Mouse (Mus musculus) CH12.LX (cell line): ENCODE results near the gene Aldh1a2. TPM values are rescaled to one million over a fixed set of nuclear protein-coding genes. Genes with fewer than 3 reads are reported as not detected.

Source experiments
- DNase-seq: peaks from one replicate; pipeline ENCODE4 v3.0.0-alpha.2; 2013; ENCODE audit errors: extremely low read depth
- H3K27ac ChIP-seq: 2 replicates; pipeline ENCODE4 v1.5.1; 2012; ENCODE audit warnings: low read depth, mild to moderate bottlenecking, control low read depth, moderate library complexity; ENCODE audit not compliant: insufficient read depth
- H3K27me3 ChIP-seq: replicated peaks from 2 replicates; pipeline ENCODE3; 2012; ENCODE audit warnings: inconsistent platforms
- H3K36me3 ChIP-seq, 2 experiments: replicated peaks in 1 of 2; 2 replicates each; pipeline versions ENCODE3 to v1.6.1; 2012; ENCODE audit warnings: inconsistent platforms in 1 of 2, low read length in 1 of 2, mild to moderate bottlenecking in 1 of 2, mixed read lengths in 1 of 2, moderate library complexity in 1 of 2; ENCODE audit not compliant: control insufficient read depth in 1 of 2, insufficient read depth in 1 of 2
- H3K4me1 ChIP-seq, 2 experiments: 2 replicates each; pipeline ENCODE4 v1.6.1; 2012; ENCODE audit warnings: inconsistent platforms in 1 of 2, moderate library complexity in 1 of 2; ENCODE audit not compliant: insufficient read depth in 2 of 2, control insufficient read depth in 1 of 2
- H3K4me2 ChIP-seq: 2 replicates; pipeline ENCODE4 v1.6.1; 2012; ENCODE audit warnings: low read depth, mild to moderate bottlenecking, control low read depth; ENCODE audit not compliant: poor library complexity, insufficient read depth, severe bottlenecking
- H3K4me3 ChIP-seq, 3 experiments: fragments of 150-350 bp in 1 of 3; sonication (generic) in 1 of 3; replicated peaks in 1 of 3; 2 replicates each; pipeline versions ENCODE3 to v1.5.1; 2011 to 2012; ENCODE audit warnings: low read depth in 2 of 3, low read length in 2 of 3, mild to moderate bottlenecking in 2 of 3, moderate library complexity in 2 of 3, control low read depth in 1 of 3, improper control_type of control experiment in 1 of 3, inconsistent platforms in 1 of 3, mixed read lengths in 1 of 3; ENCODE audit not compliant: poor library complexity in 1 of 3
- H3K79me2 ChIP-seq: replicated peaks from 2 replicates; pipeline ENCODE4 v1.6.1; 2012; ENCODE audit warnings: mild to moderate bottlenecking, moderate library complexity; ENCODE audit not compliant: control insufficient read depth, poor library complexity, insufficient read depth, severe bottlenecking; ENCODE audit errors: extremely low read depth
- H3K9ac ChIP-seq: 2 replicates; pipeline ENCODE4 v1.6.1; 2012; ENCODE audit warnings: low read depth, mild to moderate bottlenecking, control low read depth, moderate library complexity; ENCODE audit not compliant: insufficient read depth
- H3K9me3 ChIP-seq: replicated peaks from 2 replicates; pipeline ENCODE3; 2012; ENCODE audit warnings: low read length, inconsistent platforms, mixed read lengths
- BHLHE40 ChIP-seq: IDR thresholded peaks from 2 replicates; pipeline ENCODE4 v1.6.1; 2011; ENCODE audit warnings: mild to moderate bottlenecking, low read depth, low read length, improper control_type of control experiment
- CHD2 ChIP-seq: IDR thresholded peaks from 2 replicates; pipeline ENCODE4 v1.6.1; 2011; ENCODE audit warnings: low read length, improper control_type of control experiment
- EP300 ChIP-seq: IDR thresholded peaks from 2 replicates; pipeline ENCODE4 v1.6.1; 2011; ENCODE audit warnings: low read length, improper control_type of control experiment
- ETS1 ChIP-seq: conservative IDR thresholded peaks from 2 replicates; pipeline ENCODE4 v1.6.1; 2012; ENCODE audit warnings: low read depth, mild to moderate bottlenecking, inconsistent platforms, low read length, improper control_type of control experiment, moderate library complexity
- IRF4 ChIP-seq: IDR thresholded peaks from 2 replicates; pipeline ENCODE4 v1.6.1; 2014; ENCODE audit warnings: low read depth, mild to moderate bottlenecking, inconsistent platforms, low read length, improper control_type of control experiment
- MEF2A ChIP-seq: IDR thresholded peaks from 2 replicates; pipeline ENCODE4 v1.6.1; 2014; ENCODE audit warnings: low read depth, mild to moderate bottlenecking, inconsistent platforms, low read length, improper control_type of control experiment, borderline replicate concordance
- MYC ChIP-seq: IDR thresholded peaks from 2 replicates; pipeline ENCODE4 v1.6.1; 2011; ENCODE audit warnings: low read depth, mild to moderate bottlenecking, improper control_type of control experiment, low read length
- PAX5 ChIP-seq: IDR thresholded peaks from 2 replicates; pipeline ENCODE4 v1.6.1; 2012; ENCODE audit warnings: low read length, inconsistent platforms, mixed read lengths
- RCOR1 ChIP-seq: conservative IDR thresholded peaks from 2 replicates; pipeline ENCODE4 v1.6.1; 2012; ENCODE audit warnings: low read depth, mild to moderate bottlenecking, inconsistent platforms, low read length, improper control_type of control experiment
- TBP ChIP-seq: conservative IDR thresholded peaks from 2 replicates; pipeline ENCODE4 v1.6.1; 2011; ENCODE audit warnings: low read depth, low read length, improper control_type of control experiment
- dilution Hi-C: fragments of 300-500 bp; cut with MboI; formaldehyde crosslinking; loops from 2 replicates; pipeline ENCODE4 v1.14.3; 2020; ENCODE audit warnings: low sequenced_read_pairs; ENCODE audit not compliant: extremely low pct_unique_long_range_greater_than_20kb, extremely low pct_ligation_motif_present
- in situ Hi-C: fragments of 300-500 bp; cut with MboI; formaldehyde crosslinking; loops from 3 replicates; pipeline ENCODE4 v1.14.3; 2019; ENCODE audit warnings: low sequenced_read_pairs, low pct_ligation_motif_present, low pct_unique_long_range_greater_than_20kb, mixed read lengths
- polyA plus RNA-seq: library from polyadenylated mRNA; unstranded; fragments of >175 nt; gene quantifications from 2 replicates; pipeline ENCODE4 v1.2.1, GENCODE M21; 2012; ENCODE audit warnings: low read depth; ENCODE audit not compliant: insufficient read length
- total RNA-seq, 2 experiments: library from RNA; depleted of rRNA; stranded (reverse); fragments of 300-350 nt in 1 of 2; fragments of >200 nt in 1 of 2; gene quantifications; 2 replicates each; pipeline ENCODE4 v1.2.3; 2012 to 2014

Gene Aldh1a2
- total and polyA plus RNA-seq, 3 experiments: 0.77 to 11.9 (median 1.4) TPM

- H3K4me2 ChIP-seq: no peak overlapping the region
- H3K4me3 ChIP-seq: no peak overlapping the region
- no peaks in the 10 kb centered on the region for H3K9me3 ChIP-seq
- H3K27ac ChIP-seq: no peak overlapping the region
- no peaks in the 10 kb centered on the region for H3K27me3 ChIP-seq
- no peaks in the 10 kb centered on the region for H3K36me3 ChIP-seq
- no peak for TF ChIP-seq EP300
- in situ Hi-C loops (no loop called here), dilution Hi-C loops (no loop called here)
- H3K9ac ChIP-seq: no peak overlapping the region
- H3K4me1 ChIP-seq: no peaks in the 10 kb centered on the region
- DNase-seq: no peak
- no peaks in the 10 kb centered on the region for H3K79me2 ChIP-seq
Measured at GRCm38 (mm10) chr9:71270205-71270604, 54.6 kb downstream of the Aldh1a2 start.

- no peaks in the 10 kb centered on the region; a peak in 1 of 4 replicates for H3K4me1 ChIP-seq
- no peaks in the 10 kb centered on the region for H3K36me3 ChIP-seq
- no peak overlapping the region for H3K27ac ChIP-seq
- no peak for TF ChIP-seq TBP
- H3K9me3 ChIP-seq: no peaks in the 10 kb centered on the region
- no peak overlapping the region for H3K4me3 ChIP-seq
- no peak overlapping the region for H3K4me2 ChIP-seq
- no peaks in the 10 kb centered on the region for H3K79me2 ChIP-seq
- H3K27me3 ChIP-seq: no peaks in the 10 kb centered on the region
- dilution Hi-C loops (no loop called here), in situ Hi-C loops (no loop called here)
- H3K9ac ChIP-seq: no peak overlapping the region
- no peak for DNase-seq
Measured at GRCm38 (mm10) chr9:71276149-71276721, 60.6 kb downstream of the Aldh1a2 start.

- dilution Hi-C loops: no loop called here
- Histone ChIP-seq H3K27ac (no peak overlapping the region), H3K4me1 (no peaks in the 10 kb centered on the region; a peak in 1 of 4 replicates)
- no peak for DNase-seq
- TF ChIP-seq CHD2 (no peak), ETS1 (no peak), MYC (no peak), PAX5 (no peak), RCOR1 (no peak)
- TF ChIP-seq, all 38 proteins: peak for 0
- Histone ChIP-seq H3K9ac (no peak overlapping the region), H3K9me3 (no peaks in the 10 kb centered on the region), H3K27me3 (no peaks in the 10 kb centered on the region), H3K4me2 (no peak overlapping the region), H3K36me3 (no peaks in the 10 kb centered on the region), H3K4me3 (no peak overlapping the region), H3K79me2 (no peaks in the 10 kb centered on the region)
- in situ Hi-C loops: no loop called here
Measured at GRCm38 (mm10) chr9:71278741-71279140, 63.2 kb downstream of the Aldh1a2 start.

GRCm38 (mm10) chr9:71283156-71283555 lies 67.6 kb downstream of the Aldh1a2 start:
- dilution Hi-C loops: no loop called here
- Histone ChIP-seq H3K27me3 (no peaks in the 10 kb centered on the region), H3K4me1 (peaks cover 0 to 9% of the 10 kb centered on the region in 2 experiments; a peak in 3 of 4 replicates), H3K27ac (no peak overlapping the region), H3K9ac (no peak overlapping the region), H3K4me2 (no peak overlapping the region), H3K79me2 (no peaks in the 10 kb centered on the region), H3K36me3 (peaks cover 0 to 13% of the 10 kb centered on the region in 2 experiments), H3K9me3 (no peaks in the 10 kb centered on the region), H3K4me3 (no peak overlapping the region)
- no peak for TF ChIP-seq MEF2A
- no peak for TF ChIP-seq IRF4
- TF ChIP-seq BHLHE40: no peak
- no peak for DNase-seq
- in situ Hi-C loops: no loop called here
